Mouse (Mus musculus) liver, embryonic 14.5 days (tissue): ENCODE results near the gene Nsf. TPM values are rescaled to one million over a fixed set of nuclear protein-coding genes. Genes with fewer than 3 reads are reported as not detected.

Experiments used
- ATAC-seq: fragments of 200-750 bp; cut with Nextera tagmentation; 2 replicates; pipeline ENCODE4 v1.8.0; 2017; ENCODE audit warnings: moderate number of reproducible peaks, mild to moderate bottlenecking, moderate library complexity; ENCODE audit not compliant: insufficient read depth
- DNase-seq, 3 experiments: peaks; one replicate each; pipeline ENCODE4 v3.0.0-alpha.2; 2012 to 2013; ENCODE audit warnings: low read depth in 3 of 3, low spot score in 3 of 3
- H3K27ac ChIP-seq: fragments of 300-500 bp; sonication (generic); 2 replicates; pipeline ENCODE4 v1.5.1; 2014; ENCODE audit warnings: moderate library complexity, mild to moderate bottlenecking, control low read depth, inconsistent platforms
- H3K27me3 ChIP-seq: fragments of 300-500 bp; sonication (generic); 2 replicates; pipeline ENCODE4 v1.6.1; 2014; ENCODE audit warnings: mild to moderate bottlenecking, low read length, moderate library complexity; ENCODE audit not compliant: control insufficient read depth, insufficient read depth
- H3K36me3 ChIP-seq: fragments of 300-500 bp; sonication (generic); replicated peaks from 2 replicates; pipeline ENCODE4 v1.6.1; 2014; ENCODE audit warnings: low read depth; ENCODE audit not compliant: control insufficient read depth, insufficient read depth
- H3K4me1 ChIP-seq, 2 experiments: fragments of 200-500 bp in 1 of 2; fragments of 300-500 bp in 1 of 2; sonication (generic) in 1 of 2; replicated peaks; 2 replicates each; pipeline ENCODE4 v1.6.1; 2012 to 2014; ENCODE audit warnings: antibody characterized with exemption in 1 of 2, inconsistent platforms in 1 of 2, low read length in 1 of 2; ENCODE audit not compliant: control insufficient read depth in 2 of 2, insufficient read depth in 2 of 2
- H3K4me2 ChIP-seq: fragments of 300-500 bp; sonication (generic); 2 replicates; pipeline ENCODE4 v1.6.1; 2014; ENCODE audit warnings: low read depth, mild to moderate bottlenecking, control low read depth, moderate library complexity
- H3K4me3 ChIP-seq, 2 experiments: fragments of 200-500 bp in 1 of 2; fragments of 300-500 bp in 1 of 2; sonication (generic) in 1 of 2; 2 replicates each; pipeline ENCODE4 v1.5.1; 2012 to 2014; ENCODE audit warnings: low read depth in 2 of 2, low read length in 2 of 2, mild to moderate bottlenecking in 2 of 2, control low read depth in 1 of 2, inconsistent platforms in 1 of 2, moderate library complexity in 1 of 2; ENCODE audit not compliant: insufficient read depth in 1 of 2
- H3K9ac ChIP-seq: fragments of 300-500 bp; sonication (generic); replicated peaks from 2 replicates; pipeline ENCODE4 v1.6.1; 2014; ENCODE audit warnings: mild to moderate bottlenecking, control low read depth, moderate library complexity
- H3K9me3 ChIP-seq: fragments of 300-500 bp; sonication (generic); 2 replicates; pipeline ENCODE4 v1.6.1; 2016; ENCODE audit warnings: low read length, mixed read lengths; ENCODE audit not compliant: control insufficient read depth
- CTCF ChIP-seq: IDR thresholded peaks from 2 replicates; pipeline ENCODE4 v1.5.1; 2016; ENCODE audit warnings: antibody characterized with exemption, low read depth, control low read depth
- EP300 ChIP-seq: IDR thresholded peaks from 2 replicates; pipeline ENCODE4 v1.6.1; 2016; ENCODE audit warnings: antibody characterized with exemption, low read depth
- WGBS: fragments of 180-500 bp; shearing (Covaris S2); extraction: QIAGEN DNeasy Blood & Tissue Kit; methylation state at CpG from one replicate; pipeline ENCODE4 v1.1.7; 2014; ENCODE audit not compliant: insufficient replicate concordance; 5-methylcytosine and 5-hydroxymethylcytosine counted together
- polyA plus RNA-seq, 2 experiments: library from polyadenylated mRNA; depleted of rRNA in 1 of 2; stranded (reverse) in 1 of 2; unstranded in 1 of 2; fragments of >200 nt; fragmentation: Nextera tagmentation in 1 of 2; extraction: Ambion mirVana in 1 of 2; gene quantifications; 2 replicates each; pipeline versions ENCODE4 v1.2.1 to v1.2.3; 2012 to 2014

The Nsf gene
- polyA plus RNA-seq, 2 experiments: 12.9 to 19.9 TPM

DNA sequence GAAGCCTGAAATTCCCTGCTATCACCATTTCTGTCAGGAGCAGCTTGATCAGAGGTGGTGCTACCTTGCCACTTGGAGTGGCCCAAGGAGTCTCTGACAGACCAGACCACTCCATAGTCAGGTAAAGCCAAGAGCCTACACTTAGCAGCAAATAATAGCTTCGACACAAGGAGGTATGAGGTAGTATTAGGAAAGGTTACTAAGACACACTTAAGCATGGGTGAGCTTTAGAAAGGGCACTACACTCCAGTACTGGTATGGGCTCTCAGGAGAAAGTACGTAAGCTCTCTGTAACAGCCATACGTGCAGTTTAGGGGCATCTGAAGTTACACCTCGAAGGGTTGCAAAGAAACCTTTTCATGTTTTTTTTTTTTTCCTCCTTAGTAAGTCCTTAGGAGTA lies 11.1 kb downstream of the Nsf start:
- no peak overlapping the region for H3K27ac ChIP-seq
- no peaks in the 10 kb centered on the region for H3K4me1 ChIP-seq
- DNase-seq: no peak
- TF ChIP-seq CTCF: no peak
- TF ChIP-seq EP300: no peak
- no peak overlapping the region for H3K4me3 ChIP-seq
- H3K9ac ChIP-seq: no peak overlapping the region
- no peaks in the 10 kb centered on the region for H3K27me3 ChIP-seq
- H3K36me3 ChIP-seq: no peaks in the 10 kb centered on the region
- H3K4me2 ChIP-seq: no peak overlapping the region
- WGBS: 76% methylated on average over 4 of the region's 4 CpGs
- no peaks in the 10 kb centered on the region for H3K9me3 ChIP-seq
- ATAC-seq: no peak

DNA sequence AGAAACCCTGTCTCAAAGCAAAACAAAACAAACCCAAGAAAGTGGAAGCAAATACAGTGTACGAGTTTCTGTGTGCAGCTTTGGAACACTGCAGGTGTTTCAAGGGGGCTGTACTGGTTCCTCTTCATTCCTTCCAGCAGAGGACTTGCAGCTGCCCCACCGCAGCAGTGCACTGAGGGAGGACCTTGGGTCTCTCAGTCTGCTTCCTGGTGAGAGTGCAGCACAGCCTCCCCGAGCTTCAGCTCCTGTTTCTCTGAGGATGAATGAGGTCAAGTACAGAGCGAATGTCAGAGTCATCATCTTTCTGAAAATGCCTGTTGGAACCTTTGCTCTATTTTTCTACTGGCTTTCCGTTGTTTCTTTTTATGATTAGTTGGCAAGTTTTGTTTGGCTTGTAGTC lies 12.5 kb downstream of the Nsf start:
- ATAC-seq (no peak), DNase-seq (no peak)
- TF ChIP-seq CTCF (no peak), EP300 (no peak)
- 74% methylated on average over 5 of the region's 5 CpGs for WGBS
- no peaks in the 10 kb centered on the region for H3K27me3 ChIP-seq
- H3K9me3 ChIP-seq: no peaks in the 10 kb centered on the region
- H3K4me1 ChIP-seq: no peaks in the 10 kb centered on the region
- H3K4me2 ChIP-seq: no peak overlapping the region
- H3K27ac ChIP-seq: no peak overlapping the region
- H3K9ac ChIP-seq: no peak overlapping the region
- no peaks in the 10 kb centered on the region for H3K36me3 ChIP-seq
- no peak overlapping the region for H3K4me3 ChIP-seq

DNA sequence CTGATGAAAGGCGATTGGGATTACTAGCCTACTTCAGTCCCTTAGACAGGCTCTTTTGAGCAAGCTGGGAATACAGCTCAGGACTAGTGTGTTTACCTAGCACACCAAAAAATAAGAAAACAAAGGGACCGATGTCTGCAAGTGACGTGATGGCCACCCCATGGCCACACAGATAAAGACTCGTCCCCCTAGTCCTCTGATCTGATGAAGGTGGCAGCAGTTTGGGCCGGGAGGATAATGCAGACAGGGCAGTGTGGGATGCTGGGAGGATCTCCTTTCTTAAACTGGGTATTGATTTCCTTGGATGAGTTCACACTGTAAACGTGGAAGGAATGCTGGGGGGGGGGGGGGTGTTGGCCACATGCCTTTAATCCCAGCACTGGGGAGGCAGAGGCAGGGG lies 13.0 kb downstream of the Nsf start:
- no peaks in the 10 kb centered on the region for H3K27me3 ChIP-seq
- no peak overlapping the region for H3K9ac ChIP-seq
- DNase-seq (no peak), ATAC-seq (no peak)
- no peak overlapping the region for H3K27ac ChIP-seq
- no peak overlapping the region for H3K4me3 ChIP-seq
- no peaks in the 10 kb centered on the region for H3K4me1 ChIP-seq
- no peak for TF ChIP-seq EP300
- no peak for TF ChIP-seq CTCF
- H3K4me2 ChIP-seq: no peak overlapping the region
- H3K36me3 ChIP-seq: no peaks in the 10 kb centered on the region
- WGBS: 66% methylated on average over 6 of the region's 6 CpGs
- H3K9me3 ChIP-seq: no peaks in the 10 kb centered on the region

DNA sequence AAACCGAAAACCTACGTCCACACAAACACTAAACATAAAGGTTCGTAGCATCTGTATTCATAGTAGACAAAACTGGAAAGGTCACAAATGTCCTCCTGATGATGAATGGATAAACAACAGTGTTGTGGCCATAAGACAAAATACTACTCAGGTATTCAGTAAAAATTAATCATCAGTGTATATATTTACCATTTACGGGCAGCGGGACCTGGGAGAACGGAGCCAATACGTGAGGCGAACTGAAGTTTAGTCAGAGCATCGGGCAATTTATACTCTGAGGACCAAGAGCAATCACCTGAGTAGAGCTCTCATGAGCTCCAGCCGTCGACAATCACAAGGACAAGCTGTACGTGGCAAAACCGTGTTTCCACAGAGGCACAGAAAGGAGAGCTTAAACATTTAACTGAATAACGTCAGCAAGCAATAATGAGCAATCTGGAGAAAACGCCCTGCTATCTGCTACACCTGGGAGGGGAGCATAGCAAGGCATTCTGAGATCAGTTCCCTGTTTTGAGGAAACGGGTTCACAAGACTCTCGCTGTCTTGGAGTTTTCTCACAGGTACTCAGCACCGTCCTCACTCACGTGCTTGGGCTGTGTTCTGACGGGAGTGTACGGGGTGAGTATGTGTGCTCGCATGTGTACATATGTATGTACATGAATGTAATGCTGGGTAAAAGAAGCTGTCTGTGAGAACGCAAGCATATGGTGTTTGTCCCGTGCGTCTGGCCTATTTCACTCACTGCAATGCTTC lies 15.7 kb downstream of the Nsf start:
- H3K36me3 ChIP-seq: no peaks in the 10 kb centered on the region
- H3K4me3 ChIP-seq: no peak overlapping the region
- H3K9ac ChIP-seq: no peak overlapping the region
- H3K4me1 ChIP-seq: no peaks in the 10 kb centered on the region
- TF ChIP-seq CTCF (no peak), EP300 (no peak)
- H3K27me3 ChIP-seq: no peaks in the 10 kb centered on the region
- DNase-seq (no peak), ATAC-seq (no peak)
- H3K4me2 ChIP-seq: no peak overlapping the region
- H3K9me3 ChIP-seq: no peaks in the 10 kb centered on the region
- 87% methylated on average over 25 of the region's 25 CpGs for WGBS
- H3K27ac ChIP-seq: no peak overlapping the region

DNA sequence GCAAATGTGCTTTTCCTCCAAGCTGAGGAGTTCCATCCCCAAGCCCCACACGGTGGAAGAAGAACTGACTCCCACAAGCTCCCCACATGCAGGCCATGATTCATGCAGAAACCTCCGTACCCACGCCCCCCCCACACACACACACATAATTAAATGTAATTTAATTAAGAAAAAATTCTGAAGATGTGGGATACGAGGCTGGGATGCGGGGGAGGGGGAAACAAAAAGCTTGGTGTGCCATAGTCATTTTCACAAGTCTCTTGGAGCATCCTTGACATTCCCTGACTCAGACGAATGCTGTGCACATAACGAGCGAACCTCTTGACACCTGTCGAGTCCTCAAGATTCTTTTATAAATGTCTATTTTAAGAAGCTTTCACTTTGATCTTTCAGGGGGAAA lies 16.4 kb downstream of the Nsf start:
- Histone ChIP-seq H3K4me2 (no peak overlapping the region), H3K27ac (no peak overlapping the region), H3K4me1 (no peaks in the 10 kb centered on the region), H3K27me3 (no peaks in the 10 kb centered on the region), H3K36me3 (no peaks in the 10 kb centered on the region), H3K9ac (no peak overlapping the region), H3K9me3 (no peaks in the 10 kb centered on the region), H3K4me3 (no peak overlapping the region)
- ATAC-seq (no peak), DNase-seq (no peak)
- no peak for TF ChIP-seq CTCF
- no peak for TF ChIP-seq EP300
- 83% methylated on average over 9 of the region's 9 CpGs for WGBS
